Mouse (Mus musculus) midbrain, embryonic 12.5 days (tissue): ENCODE measurements around the gene Stat4. TPM values are rescaled to one million over a fixed set of nuclear protein-coding genes. Genes with fewer than 3 reads are reported as not detected.

Experiments
- ATAC-seq: fragments of 200-750 bp; cut with Nextera tagmentation; 2 replicates; pipeline ENCODE4 v1.8.0; 2017; ENCODE audit warnings: low read depth, moderate TSS enrichment, moderate library complexity; ENCODE audit not compliant: low FRiP score
- H3K27ac ChIP-seq: fragments of 300-500 bp; sonication (generic); replicated peaks from 2 replicates; pipeline ENCODE4 v1.5.1; 2016; ENCODE audit warnings: mild to moderate bottlenecking
- H3K27me3 ChIP-seq: fragments of 300-500 bp; sonication (generic); 2 replicates; pipeline ENCODE4 v1.6.1; 2016; ENCODE audit warnings: mild to moderate bottlenecking
- H3K36me3 ChIP-seq: fragments of 300-500 bp; sonication (generic); 2 replicates; pipeline ENCODE4 v1.6.1; 2016
- H3K4me1 ChIP-seq: fragments of 300-500 bp; sonication (generic); 2 replicates; pipeline ENCODE4 v1.6.1; 2016
- H3K4me2 ChIP-seq: fragments of 300-500 bp; sonication (generic); replicated peaks from 2 replicates; pipeline ENCODE4 v1.6.1; 2016; ENCODE audit warnings: mild to moderate bottlenecking, moderate library complexity
- H3K4me3 ChIP-seq: fragments of 300-500 bp; sonication (generic); 2 replicates; pipeline ENCODE4 v1.5.1; 2016; ENCODE audit warnings: mild to moderate bottlenecking
- H3K9ac ChIP-seq: fragments of 300-500 bp; sonication (generic); replicated peaks from 2 replicates; pipeline ENCODE4 v1.6.1; 2016; ENCODE audit warnings: mild to moderate bottlenecking, moderate library complexity
- H3K9me3 ChIP-seq: fragments of 300-500 bp; sonication (generic); 2 replicates; pipeline ENCODE4 v1.6.1; 2016; ENCODE audit warnings: mild to moderate bottlenecking
- WGBS: fragments of 180-500 bp; shearing (Covaris S2); methylation state at CpG from one replicate; pipeline ENCODE4 v1.1.7; 2016; 5-methylcytosine and 5-hydroxymethylcytosine counted together
- polyA plus RNA-seq: library from polyadenylated mRNA; unstranded; fragments of >200 nt; fragmentation: Nextera tagmentation; extraction: Ambion mirVana; gene quantifications from 2 replicates; pipeline ENCODE4 v1.2.1, GENCODE M21; 2016

Stat4 gene
- polyA plus RNA-seq, 1 experiment from 2014 or later: 3.1 TPM

DNA sequence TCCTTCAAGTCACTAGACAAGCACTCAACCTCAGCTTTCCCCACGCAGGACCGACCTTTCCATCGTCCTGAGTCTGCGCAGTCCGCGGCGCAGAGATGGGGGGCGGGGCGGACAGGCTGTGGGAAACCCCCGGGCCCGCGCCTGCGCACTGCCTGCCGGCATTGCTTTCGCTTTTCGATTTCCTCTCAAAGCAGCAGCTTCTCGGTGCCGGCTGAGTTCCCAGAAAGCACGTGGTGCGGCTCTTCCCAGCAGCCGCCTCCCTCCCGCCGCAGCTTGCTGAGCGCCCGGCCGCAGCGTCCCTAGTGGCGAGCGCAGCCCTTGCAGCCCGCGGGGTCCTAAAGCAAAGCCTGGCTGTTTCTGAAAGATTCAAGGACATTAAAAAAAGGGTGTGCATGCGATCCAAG, 126.7 kb downstream of the Stat4 start:
- Histone ChIP-seq H3K27ac (peak overlapping the region; percentile 72), H3K4me1 (peaks cover 8% of the 10 kb centered on the region), H3K4me3 (peak overlapping the region; percentile 36), H3K36me3 (no peaks in the 10 kb centered on the region), H3K27me3 (peaks cover 3% of the 10 kb centered on the region; the same call in 1 of the 2 replicates), H3K9me3 (no peaks in the 10 kb centered on the region), H3K9ac (0 out of 2 replicates have a peak overlapping the region, but pooled peaks have one; percentile 47), H3K4me2 (peak overlapping the region; percentile 60)
- WGBS: under 1% methylated on average over 32 of the region's 32 CpGs
- ATAC-seq: peak; percentile 98

DNA sequence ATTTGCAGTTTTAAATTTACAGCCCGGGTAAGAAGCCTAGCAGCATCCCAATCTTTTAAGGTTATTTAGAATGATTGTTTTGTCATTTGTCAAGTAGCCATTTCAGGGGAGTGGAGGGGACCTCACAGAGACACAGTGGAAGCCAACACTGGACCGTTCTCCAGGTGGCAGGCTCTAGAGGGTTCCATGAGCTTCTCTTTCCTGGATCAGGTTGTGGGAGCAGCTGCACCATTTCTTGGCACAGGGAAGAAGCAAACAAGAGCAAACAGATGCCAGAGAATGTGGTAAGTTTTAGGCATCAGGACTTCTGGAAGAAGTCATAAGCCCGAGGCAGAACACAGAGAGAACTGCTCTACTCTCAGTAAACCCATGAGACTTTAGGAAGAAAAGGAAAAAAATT, 129.5 kb downstream of the Stat4 start:
- Histone ChIP-seq H3K9me3 (no peaks in the 10 kb centered on the region), H3K9ac (no peak overlapping the region), H3K4me2 (no peak overlapping the region), H3K4me1 (peaks cover 19% of the 10 kb centered on the region), H3K27ac (no peak overlapping the region), H3K4me3 (no peak overlapping the region), H3K36me3 (no peaks in the 10 kb centered on the region), H3K27me3 (peaks cover 3% of the 10 kb centered on the region; the same call in 1 of the 2 replicates)
- ATAC-seq: no peak
- WGBS: 79% methylated on average over 3 of the region's 3 CpGs

DNA sequence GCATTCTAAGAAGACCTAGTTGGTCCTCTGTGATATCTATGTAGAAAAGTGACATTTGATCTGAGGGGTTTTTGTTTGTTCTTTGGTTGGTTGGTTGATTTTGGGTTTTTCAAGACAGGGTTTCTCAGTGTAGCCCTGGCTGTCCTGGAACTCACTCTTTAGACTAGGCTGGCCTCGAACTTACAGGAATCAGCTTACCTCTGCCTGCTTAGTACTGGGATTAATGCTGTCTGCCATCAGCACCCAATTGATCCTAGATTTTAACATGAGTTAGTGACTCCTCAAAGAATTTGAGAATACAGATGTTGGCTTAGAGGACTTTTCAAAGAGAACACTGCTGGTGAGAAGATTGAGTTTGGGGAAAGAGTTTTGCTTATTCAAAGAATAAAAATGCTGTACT, 130.8 kb downstream of the Stat4 start:
- no peak overlapping the region for H3K4me2 ChIP-seq
- peaks cover 19% of the 10 kb centered on the region for H3K4me1 ChIP-seq
- ATAC-seq: no peak
- H3K27ac ChIP-seq: no peak overlapping the region
- 88% methylated on average over 1 of the region's 1 CpGs for WGBS
- H3K9ac ChIP-seq: no peak overlapping the region
- H3K4me3 ChIP-seq: no peak overlapping the region
- H3K36me3 ChIP-seq: no peaks in the 10 kb centered on the region
- H3K9me3 ChIP-seq: no peaks in the 10 kb centered on the region
- H3K27me3 ChIP-seq: peaks cover 3% of the 10 kb centered on the region; the same call in 1 of the 2 replicates

DNA sequence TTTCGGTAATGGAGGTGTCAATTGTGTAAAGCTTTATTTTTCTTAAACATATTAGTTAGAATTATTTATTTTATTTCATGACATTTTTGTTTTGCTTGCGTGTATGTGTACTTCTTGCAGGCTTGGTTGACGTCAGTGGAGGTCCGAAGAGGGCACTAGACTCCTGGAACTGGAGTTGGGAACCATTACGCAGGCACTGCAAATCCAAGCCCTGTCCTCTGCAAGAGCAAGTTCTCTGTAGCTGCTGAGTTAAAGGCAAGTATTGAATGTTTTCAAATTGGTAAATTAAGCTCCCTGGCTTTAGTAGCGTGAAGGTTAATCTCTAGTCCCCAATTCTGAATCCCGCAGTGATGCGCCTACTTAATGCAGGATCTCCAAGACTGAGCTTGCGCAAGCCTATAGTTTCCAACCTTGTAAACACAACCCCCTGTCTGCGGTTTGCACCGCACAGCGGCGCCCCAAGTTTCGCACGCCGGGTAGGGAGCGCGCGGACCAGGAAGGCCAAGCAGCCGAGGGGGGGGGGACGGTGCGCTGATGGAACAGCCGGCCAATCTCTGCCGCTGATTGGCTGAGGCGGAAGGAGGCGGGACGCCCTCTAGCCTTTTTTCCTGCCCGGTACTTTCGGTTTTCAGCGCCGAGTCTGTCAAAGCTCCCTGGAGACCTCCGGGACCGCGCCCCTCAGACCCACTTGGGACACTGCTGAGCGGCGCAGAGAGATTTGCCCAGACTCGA, 132.1 kb downstream of the Stat4 start, which contains the start of gene Stat1:
Stat1 (plus strand) TSS at position 581 of the 732 bp plus-strand sequence.
- Histone ChIP-seq H3K27me3 (peaks cover 3% of the 10 kb centered on the region; the same call in 1 of the 2 replicates), H3K4me1 (peaks cover 14% of the 10 kb centered on the region), H3K36me3 (no peaks in the 10 kb centered on the region), H3K9me3 (no peaks in the 10 kb centered on the region), H3K9ac (peak within 1 kb of the TSS; percentile 70), H3K4me2 (peak within 1 kb of the TSS; percentile 82), H3K4me3 (peak within 1 kb of the TSS; percentile 73), H3K27ac (peak within 1 kb of the TSS; percentile 44)
- WGBS: 4% methylated on average over 37 of the region's 37 CpGs
- peak; percentile 94 for ATAC-seq

DNA sequence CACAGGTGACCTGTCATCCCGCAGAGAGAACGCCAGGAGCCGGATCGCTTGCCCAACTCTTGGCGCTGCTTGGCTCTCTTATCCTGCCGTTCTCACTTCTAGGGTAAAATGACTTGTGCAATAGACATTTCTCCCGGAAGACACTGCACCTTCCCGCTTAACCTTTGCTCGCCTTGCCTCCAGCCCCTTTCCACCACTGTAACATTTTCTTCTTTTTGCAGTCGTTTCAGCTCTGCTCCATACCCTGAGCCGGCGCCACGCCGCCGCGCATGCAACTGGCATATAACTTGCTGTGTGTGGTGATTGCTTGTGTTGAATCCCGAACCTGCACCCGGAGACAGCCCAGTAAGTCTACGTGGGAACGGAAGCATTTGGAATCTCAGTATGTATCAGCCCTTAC, 132.7 kb downstream of the Stat4 start:
- Histone ChIP-seq H3K9me3 (no peaks in the 10 kb centered on the region), H3K4me2 (peak overlapping the region; percentile 82), H3K4me1 (peaks cover 14% of the 10 kb centered on the region), H3K9ac (peak overlapping the region; percentile 70), H3K27ac (no peak overlapping the region), H3K36me3 (no peaks in the 10 kb centered on the region), H3K4me3 (peak overlapping the region; percentile 73), H3K27me3 (peaks cover 3% of the 10 kb centered on the region; the same call in 1 of the 2 replicates)
- no peak; the same call in 1 of the 2 replicates for ATAC-seq
- 1% methylated on average over 20 of the region's 20 CpGs for WGBS

DNA sequence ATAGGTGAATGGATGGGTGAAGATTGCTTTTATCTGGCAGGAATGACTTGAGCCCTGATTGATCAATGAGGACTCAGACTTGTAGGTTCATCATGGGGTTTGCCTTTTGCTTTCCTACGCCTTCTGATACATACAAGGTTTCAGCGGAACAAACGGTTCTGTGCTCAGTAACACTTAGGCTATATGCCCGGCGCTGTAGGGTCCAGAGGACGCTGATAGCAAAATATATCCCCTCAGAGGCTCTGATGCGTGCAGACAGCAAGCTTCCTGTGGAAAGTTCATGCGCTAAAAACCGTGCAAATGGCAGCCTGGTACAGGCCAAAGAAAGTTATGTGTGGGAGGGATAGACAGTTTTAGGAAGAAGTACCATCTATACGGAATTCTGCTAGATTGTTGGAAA, 133.2 kb downstream of the Stat4 start:
- Histone ChIP-seq H3K4me1 (peaks cover 14% of the 10 kb centered on the region), H3K36me3 (no peaks in the 10 kb centered on the region), H3K4me3 (peak overlapping the region; percentile 73), H3K9ac (peak overlapping the region; percentile 70), H3K9me3 (no peaks in the 10 kb centered on the region), H3K27ac (no peak overlapping the region), H3K4me2 (peak overlapping the region; percentile 82), H3K27me3 (peaks cover 3% of the 10 kb centered on the region; the same call in 1 of the 2 replicates)
- 45% methylated on average over 10 of the region's 10 CpGs for WGBS
- ATAC-seq: no peak

DNA sequence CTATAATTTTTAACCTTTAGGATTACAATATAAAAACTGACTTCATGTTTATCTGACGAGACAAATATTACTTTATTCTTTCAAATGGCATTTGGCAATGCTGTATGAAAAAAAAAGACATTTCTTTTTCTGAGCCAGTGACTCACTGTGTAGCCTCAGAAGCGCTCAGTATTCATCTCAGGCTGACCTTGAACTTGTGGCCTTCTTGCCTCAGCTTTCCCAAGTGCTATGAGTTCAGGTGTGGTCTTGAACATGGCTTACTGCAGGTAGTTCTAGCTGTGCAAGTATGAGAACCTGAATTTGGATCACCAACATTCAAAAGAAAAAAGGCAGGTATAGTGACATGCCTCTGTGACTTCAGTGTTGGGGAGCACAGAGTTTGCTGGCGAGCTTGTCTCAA, 134.1 kb downstream of the Stat4 start:
- no peak overlapping the region for H3K4me3 ChIP-seq
- H3K36me3 ChIP-seq: 0 out of 2 replicates have a peak, but pooled peaks cover under 1% of the 10 kb centered on the region
- no peaks in the 10 kb centered on the region for H3K9me3 ChIP-seq
- H3K4me2 ChIP-seq: no peak overlapping the region
- H3K4me1 ChIP-seq: peaks cover 14% of the 10 kb centered on the region
- H3K27ac ChIP-seq: no peak overlapping the region
- no peak for ATAC-seq
- H3K27me3 ChIP-seq: peaks cover 3% of the 10 kb centered on the region; the same call in 1 of the 2 replicates
- 82% methylated on average over 3 of the region's 3 CpGs for WGBS
- no peak overlapping the region for H3K9ac ChIP-seq

DNA sequence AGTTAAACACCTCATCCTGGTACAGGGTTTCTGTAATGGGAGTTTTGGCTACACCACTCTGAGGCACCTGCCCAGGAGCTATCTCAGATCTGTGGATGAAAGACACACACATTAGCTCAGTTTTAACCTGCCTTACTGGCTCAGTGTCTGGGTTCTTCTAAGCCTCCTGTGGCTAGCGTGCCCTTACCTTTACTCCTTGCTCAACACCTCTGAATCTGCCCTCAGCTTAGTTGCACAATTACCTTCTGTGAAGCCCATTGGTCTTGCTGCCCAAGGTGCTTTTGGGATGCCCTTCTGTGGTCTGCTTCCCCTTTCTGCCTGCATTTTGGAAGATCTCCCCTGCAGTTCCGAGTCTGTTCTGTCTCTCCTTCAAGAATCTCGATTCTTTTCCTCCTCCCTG, 137.9 kb downstream of the Stat4 start:
- Histone ChIP-seq H3K4me1 (peaks cover 8% of the 10 kb centered on the region), H3K4me3 (no peak overlapping the region), H3K9ac (no peak overlapping the region), H3K9me3 (no peaks in the 10 kb centered on the region; the same call in 1 of the 2 replicates), H3K36me3 (peaks cover 14% of the 10 kb centered on the region; the same call in 1 of the 2 replicates), H3K27ac (no peak overlapping the region), H3K4me2 (no peak overlapping the region), H3K27me3 (no peaks in the 10 kb centered on the region; the same call in 1 of the 2 replicates)
- 72% methylated on average over 3 of the region's 3 CpGs for WGBS
- no peak for ATAC-seq

DNA sequence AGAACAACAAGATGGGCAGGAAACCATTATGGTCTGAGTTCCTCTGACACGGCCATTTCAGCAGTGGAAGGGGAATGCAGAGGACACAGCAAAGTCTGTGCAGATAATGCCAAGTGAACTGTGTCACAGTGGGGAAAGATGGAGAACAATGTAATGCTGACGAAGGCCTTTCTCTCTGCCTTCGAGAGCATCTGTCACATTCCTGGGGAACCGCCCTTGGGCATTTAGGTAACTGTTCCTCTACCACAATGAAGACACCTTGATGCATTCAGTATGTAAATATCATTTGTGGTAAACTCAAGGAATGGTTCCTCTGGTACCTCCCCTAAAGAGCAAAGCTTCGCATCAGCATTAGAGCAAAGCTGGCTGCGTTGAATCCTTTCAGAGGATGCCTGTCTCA, 140.4 kb downstream of the Stat4 start:
- Histone ChIP-seq H3K9ac (no peak overlapping the region), H3K27me3 (no peaks in the 10 kb centered on the region), H3K4me3 (no peak overlapping the region), H3K9me3 (no peaks in the 10 kb centered on the region; the same call in 1 of the 2 replicates), H3K36me3 (peaks cover 14% of the 10 kb centered on the region; the same call in 1 of the 2 replicates), H3K27ac (no peak overlapping the region), H3K4me2 (no peak overlapping the region), H3K4me1 (no peaks in the 10 kb centered on the region)
- no peak for ATAC-seq
- 94% methylated on average over 6 of the region's 6 CpGs for WGBS

DNA sequence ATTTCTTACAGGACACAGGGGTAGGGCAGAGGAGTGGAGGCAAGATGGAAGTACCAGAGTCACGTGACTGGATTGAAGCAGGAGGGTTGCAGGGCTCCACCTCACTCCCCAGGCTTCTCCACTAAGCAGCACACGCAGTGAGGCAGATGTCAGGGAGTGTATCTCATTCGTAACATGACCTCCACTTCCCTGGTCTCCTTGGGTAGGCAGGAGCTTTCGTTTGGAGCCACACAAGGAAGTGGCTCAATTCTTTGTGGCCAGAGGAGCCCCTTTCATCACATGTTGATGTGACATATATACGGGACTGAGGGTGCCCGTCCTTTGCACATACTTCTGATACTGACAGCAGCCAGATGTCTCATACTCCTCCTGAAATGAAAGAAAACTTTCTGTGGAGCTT, 142.8 kb downstream of the Stat4 start:
- Histone ChIP-seq H3K4me1 (no peaks in the 10 kb centered on the region), H3K36me3 (peaks cover 14% of the 10 kb centered on the region; the same call in 1 of the 2 replicates), H3K4me2 (no peak overlapping the region), H3K4me3 (no peak overlapping the region), H3K27ac (no peak overlapping the region), H3K9me3 (no peaks in the 10 kb centered on the region; the same call in 1 of the 2 replicates), H3K9ac (no peak overlapping the region), H3K27me3 (no peaks in the 10 kb centered on the region)
- no peak for ATAC-seq
- 62% methylated on average over 6 of the region's 6 CpGs for WGBS

DNA sequence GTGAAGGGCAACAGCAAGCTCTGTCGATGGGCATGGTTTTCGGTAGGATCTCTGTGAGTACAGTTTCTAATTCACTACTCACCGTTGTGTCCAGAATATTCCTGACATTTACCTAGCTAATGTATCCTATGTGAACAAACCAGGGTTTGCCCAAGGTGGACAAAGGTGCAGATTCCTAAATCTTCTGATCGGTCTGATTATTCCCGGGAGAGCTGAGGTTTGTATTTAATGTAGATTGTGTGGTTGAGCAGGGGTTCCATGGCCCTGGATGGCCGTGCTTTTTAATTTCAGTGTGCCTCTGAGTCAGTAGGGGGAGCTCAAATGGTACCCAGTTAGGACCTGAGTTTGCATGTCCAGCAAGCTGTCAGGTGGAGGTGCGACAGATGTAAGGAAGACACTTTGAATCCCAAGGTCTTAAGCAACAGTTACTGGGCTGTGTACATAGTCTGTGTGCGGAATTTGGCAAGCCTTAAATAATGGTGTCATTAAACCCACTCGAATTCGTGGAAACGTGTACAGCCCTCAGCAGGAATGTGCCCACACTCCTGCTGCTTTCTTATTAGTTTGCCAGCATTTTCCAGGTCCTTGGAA, 144.9 kb downstream of the Stat4 start:
- 85% methylated on average over 11 of the region's 11 CpGs for WGBS
- no peaks in the 10 kb centered on the region for H3K9me3 ChIP-seq
- H3K9ac ChIP-seq: no peak overlapping the region
- no peak overlapping the region for H3K27ac ChIP-seq
- no peaks in the 10 kb centered on the region for H3K27me3 ChIP-seq
- 0 out of 2 replicates have a peak, but pooled peaks cover 6% of the 10 kb centered on the region for H3K36me3 ChIP-seq
- no peak overlapping the region for H3K4me2 ChIP-seq
- no peaks in the 10 kb centered on the region for H3K4me1 ChIP-seq
- no peak for ATAC-seq
- no peak overlapping the region for H3K4me3 ChIP-seq

DNA sequence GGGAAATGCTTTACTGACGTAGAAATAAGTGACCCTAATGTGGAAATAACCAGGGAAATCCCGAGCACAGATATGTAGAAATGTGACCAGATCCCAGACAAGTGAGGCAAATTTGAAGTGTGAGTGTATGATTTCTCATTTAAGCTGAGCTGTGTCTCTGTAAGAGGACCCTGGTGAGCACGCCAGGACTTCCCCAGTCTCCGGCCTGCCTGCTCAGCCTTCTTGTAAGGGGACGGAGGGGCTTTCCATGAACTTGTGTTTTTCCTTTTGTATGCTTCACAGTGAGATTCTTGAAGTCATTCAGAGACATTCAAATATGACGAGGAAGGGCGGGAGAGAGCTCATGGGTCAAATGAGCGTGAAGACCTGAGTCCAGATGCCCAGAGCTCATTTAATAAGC, 146.3 kb downstream of the Stat4 start:
- WGBS: 68% methylated on average over 8 of the region's 8 CpGs

More for the DNA sequence above, 146.3 kb downstream of the Stat4 start:
- Histone ChIP-seq H3K9me3 (no peaks in the 10 kb centered on the region), H3K4me1 (0 out of 2 replicates have a peak, but pooled peaks cover 2% of the 10 kb centered on the region), H3K4me3 (no peak overlapping the region), H3K9ac (no peak overlapping the region), H3K27ac (no peak overlapping the region), H3K27me3 (no peaks in the 10 kb centered on the region), H3K36me3 (no peaks in the 10 kb centered on the region), H3K4me2 (no peak overlapping the region)
- ATAC-seq: no peak
